Mouse (Mus musculus) CD4-positive helper T cell, adult 2 months (primary cell): Measurements from ENCODE around the gene Trmt2a.

Source experiments
- DNase-seq: peaks from one replicate; pipeline ENCODE4 v3.0.0-alpha.2; 2012; ENCODE audit warnings: low read depth, missing footprints, low spot score

Gene Trmt2a

GRCm38 (mm10) chr16:18231451-18231850 is 17.0 kb upstream of the Trmt2a start:
- DNase-seq: no peak

DNA sequence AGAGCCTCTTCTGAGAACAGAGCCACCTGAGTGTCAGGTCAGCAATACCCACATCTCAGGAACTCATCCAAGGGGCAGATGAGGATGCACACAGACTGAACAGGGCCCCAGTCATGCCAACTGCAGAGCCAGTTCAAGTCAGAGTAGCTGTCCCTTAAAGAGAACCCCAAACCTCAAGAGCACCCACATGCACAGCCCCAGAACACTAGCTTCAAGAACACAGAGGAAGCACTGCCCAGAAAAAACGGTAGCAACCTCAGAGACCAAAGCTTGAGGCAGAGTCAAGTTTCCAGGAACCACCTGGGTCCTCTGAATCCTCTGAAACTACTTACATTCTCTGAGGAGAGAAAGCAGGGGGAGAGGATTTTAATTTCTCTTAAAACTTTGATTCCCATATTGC is 15.0 kb upstream of the Trmt2a start:
- no peak for DNase-seq

GRCm38 (mm10) chr16:18233919-18234670 is 14.4 kb upstream of the Trmt2a start:
- peak; percentile 22 for DNase-seq

GRCm38 (mm10) chr16:18234671-18235388 is 13.6 kb upstream of the Trmt2a start, which contains the start of gene Zdhhc8:
Gene Zdhhc8, minus strand, starts transcription at chr16:18235136.
- DNase-seq: peak; percentile 76

DNA sequence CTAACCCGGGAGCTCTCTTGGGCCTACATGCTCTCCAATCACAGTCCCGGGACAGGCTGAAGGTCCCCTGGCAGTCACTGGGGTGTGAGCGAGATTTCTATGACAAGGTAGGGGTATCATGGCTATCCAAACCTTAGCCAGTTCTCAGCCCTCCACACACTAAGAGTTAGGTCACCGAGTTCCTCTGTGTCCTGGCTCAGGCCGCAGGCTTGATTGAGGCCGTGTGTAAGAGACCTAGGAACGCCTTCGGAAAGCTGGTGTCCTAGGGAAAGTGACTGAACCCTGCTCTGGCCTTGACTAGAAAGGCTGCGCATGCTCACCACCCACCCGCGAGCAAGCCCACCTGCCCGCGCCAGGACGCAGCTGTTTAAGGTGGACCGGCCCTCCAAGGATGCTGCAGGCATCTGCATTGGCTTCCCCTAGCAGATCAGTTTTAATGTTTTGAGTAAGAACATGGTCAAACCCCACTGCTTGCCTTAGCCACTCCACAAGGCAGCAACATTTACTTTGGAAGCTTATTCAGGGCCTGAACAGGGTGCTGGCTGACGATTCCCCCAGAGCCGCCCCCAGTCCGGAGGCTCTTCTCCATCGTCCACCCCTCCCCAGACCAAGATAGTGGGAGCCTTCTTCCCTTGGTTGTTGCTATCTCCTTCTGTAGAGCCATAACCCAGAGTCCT is 13.0 kb upstream of the Trmt2a start:
- peak; percentile 33 for DNase-seq

- DNase-seq: no peak
Observed at GRCm38 (mm10) chr16:18236676-18237501, 11.6 kb upstream of the Trmt2a start.

DNA sequence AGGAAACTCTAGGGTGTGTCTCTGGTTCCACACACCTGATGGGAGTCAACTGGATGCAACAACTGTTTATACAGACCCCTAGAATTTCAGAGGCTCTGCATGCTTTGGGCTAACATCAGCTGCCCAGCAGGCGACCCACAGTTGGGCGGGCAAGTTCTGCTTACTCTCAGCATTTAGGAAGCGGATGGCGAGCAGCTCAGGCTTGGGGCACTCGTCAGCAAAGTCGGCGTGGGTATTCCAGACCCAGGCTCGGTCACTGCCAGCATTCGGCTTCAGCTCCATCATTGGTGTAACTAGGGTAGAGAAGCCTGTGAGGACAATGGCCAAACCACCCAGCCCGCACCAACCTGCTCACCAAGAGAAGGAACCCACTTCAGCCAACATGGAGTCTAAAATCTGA is 6.9 kb upstream of the Trmt2a start:
- no peak for DNase-seq

GRCm38 (mm10) chr16:18247521-18248399 is 719 bp upstream of the Trmt2a start:
- peak; percentile 50 for DNase-seq

- no peak for DNase-seq
Observed at GRCm38 (mm10) chr16:18249364-18249967, 987 bp downstream of the Trmt2a start.

DNA sequence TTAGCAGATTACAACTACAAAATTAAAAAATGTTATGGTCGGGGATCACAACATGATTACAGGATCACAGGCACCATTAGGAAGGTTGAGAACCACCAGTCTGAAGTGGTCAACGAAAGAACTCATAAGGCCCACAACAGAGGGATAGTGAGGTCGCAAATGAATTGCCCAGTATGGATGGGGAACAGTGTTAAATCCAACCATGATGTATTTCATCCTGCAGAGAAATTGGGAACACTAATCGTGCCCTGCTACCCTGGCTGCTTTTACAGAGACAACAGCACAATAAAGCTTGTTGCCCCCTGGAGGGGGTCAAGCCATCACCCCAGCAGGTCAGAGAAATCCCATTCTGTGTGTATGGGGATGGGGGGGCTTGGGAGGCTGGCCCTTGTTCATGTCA is 1.8 kb downstream of the Trmt2a start:
- no peak for DNase-seq

GRCm38 (mm10) chr16:18250828-18251790 is 2.6 kb downstream of the Trmt2a start:
- DNase-seq: no peak

GRCm38 (mm10) chr16:18252736-18253135 is 4.3 kb downstream of the Trmt2a start:
- DNase-seq: no peak

DNA sequence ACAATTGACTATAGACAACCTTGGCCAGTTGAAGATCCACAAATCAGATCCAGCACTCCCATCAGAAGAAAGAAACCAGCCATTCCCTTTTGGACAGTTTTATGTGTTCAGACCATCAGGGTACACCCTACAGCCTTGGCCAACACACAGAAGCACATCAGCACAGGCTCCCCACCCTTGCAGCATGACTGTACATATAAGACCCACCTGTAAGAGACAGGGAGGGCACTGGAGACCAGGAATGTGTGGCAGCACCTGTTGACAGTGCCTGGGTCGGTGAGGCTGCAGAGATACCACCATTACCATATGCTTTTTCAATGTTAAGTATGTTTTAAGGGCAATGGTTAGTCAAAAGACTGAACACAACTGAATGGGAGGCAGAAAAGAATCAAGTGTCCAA is 5.4 kb downstream of the Trmt2a start:
- DNase-seq: no peak

DNA sequence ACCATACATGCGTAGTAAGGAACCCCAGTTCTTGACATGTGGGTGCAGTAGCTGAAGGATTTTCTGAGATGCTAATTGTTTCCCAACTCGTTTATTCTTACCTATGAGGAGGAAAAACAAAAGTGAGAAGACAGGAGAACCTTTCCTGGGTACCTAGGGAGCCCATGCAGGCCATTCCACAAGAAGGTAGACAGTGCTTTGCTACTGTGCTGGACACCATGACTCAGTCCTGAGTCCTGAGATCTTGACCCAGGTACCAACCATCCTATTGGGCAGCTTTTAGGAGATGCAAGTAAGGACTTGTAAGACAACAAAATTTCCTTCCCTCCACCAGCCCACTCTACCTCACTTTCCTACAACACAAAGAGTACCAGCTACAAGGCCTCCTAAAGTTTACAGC is 9.7 kb downstream of the Trmt2a start, which contains the start of gene Gm49776:
Gene Gm49776 (minus strand): TSS at position 101 of the 400 bp plus-strand sequence.
- DNase-seq: no peak

DNA sequence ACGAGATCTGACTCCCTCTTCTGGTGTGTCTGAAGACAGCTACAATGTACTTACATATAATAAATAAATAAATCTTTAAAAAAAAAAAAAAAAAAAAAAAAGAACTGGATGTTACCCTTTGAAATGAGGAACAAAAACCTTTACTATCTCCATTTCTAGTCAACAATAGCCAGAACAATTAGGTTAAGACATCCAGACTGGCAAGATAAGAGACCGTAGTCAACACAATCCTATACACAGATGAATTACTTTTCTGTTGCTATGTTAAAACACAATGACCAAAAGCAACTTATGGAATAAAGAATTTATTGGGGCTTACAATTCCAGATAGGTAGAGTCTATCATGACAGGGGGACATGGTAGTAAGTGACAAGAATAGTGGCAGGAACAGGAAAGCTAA is 16.5 kb downstream of the Trmt2a start:
- no peak for DNase-seq

- DNase-seq: no peak
Observed at GRCm38 (mm10) chr16:18268182-18268581, 19.7 kb downstream of the Trmt2a start.

DNA sequence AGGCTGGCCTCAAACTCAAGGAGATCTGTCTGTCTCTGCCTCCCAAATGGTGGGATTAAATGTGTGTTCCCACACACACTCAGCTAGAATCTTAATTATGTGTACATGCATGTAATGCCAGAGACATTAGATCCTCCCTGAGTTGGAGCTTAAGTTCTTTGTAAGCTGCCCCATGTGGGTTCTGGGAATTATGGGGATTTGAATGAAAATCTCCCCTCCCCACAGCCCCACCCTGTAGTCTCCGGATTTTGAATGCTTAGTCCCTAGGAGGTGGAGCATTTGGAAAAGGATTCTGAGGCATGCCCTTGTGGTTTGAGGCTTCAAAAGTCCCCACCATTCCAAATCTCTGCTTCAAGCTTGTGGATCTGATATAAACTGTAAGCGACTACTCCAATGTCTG is 26.7 kb downstream of the Trmt2a start:
- DNase-seq: no peak

DNA sequence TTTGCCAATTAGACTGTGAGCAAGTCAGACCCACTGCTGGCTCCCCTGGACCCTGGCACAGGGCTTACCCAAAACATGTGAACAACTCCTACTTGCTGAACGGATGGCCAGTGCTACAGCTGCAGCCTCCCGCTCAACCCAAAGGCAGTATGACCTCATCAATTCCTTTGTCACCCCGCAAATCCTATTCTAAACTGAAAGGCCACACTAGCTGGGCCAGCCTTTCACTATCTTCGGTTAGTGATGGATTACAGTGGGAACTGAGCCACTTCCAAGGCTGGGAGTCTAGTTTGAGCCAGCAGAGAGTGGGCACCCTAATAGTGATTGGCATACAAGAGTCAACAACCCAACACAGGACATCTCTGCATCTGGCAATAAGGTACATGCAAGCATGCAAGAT is 39.7 kb downstream of the Trmt2a start:
- peak; percentile 18 for DNase-seq

GRCm38 (mm10) chr16:18288581-18289061 is 40.1 kb downstream of the Trmt2a start:
- DNase-seq: no peak
